Mouse (Mus musculus): Measurements from ENCODE around the gene Nr1i3. TPM values are rescaled to one million over a fixed set of nuclear protein-coding genes. Genes with fewer than 3 reads are reported as not detected.
"Not testable (repeated sequence)": the region's sequence is repeated elsewhere in the genome, so short reads cannot be mapped to it uniquely, and the experiment has no call there.

The Nr1i3 gene
- polyA plus RNA-seq, 1 experiment from 2014 or later: 0.23 TPM

GRCm38 (mm10) chr1:171239992-171240744 is 26.4 kb downstream of the Nr1i3 start:
- H3K36me3 ChIP-seq (ENCODE audit: control insufficient read depth, insufficient read depth, low read length): peaks cover 16% of the 10 kb centered on the region; the same call in 1 of the 2 replicates
- H3K9me3 ChIP-seq (ENCODE audit: control insufficient read depth, low read length): no peaks in the 10 kb centered on the region
- DNase-seq (ENCODE audit: low spot score): no peak
- no peaks in the 10 kb centered on the region for H3K27me3 ChIP-seq (ENCODE audit: control insufficient read depth, insufficient read depth, low read length)
- H3K9ac ChIP-seq (ENCODE audit: low read length): no peak overlapping the region
- ATAC-seq (replicated peaks; ENCODE audit: low FRiP score): no peak
- no peak overlapping the region for H3K4me3 ChIP-seq (ENCODE audit: low read depth, low read length)
- H3K27ac ChIP-seq (ENCODE audit: low read depth, low read length): no peak overlapping the region
- H3K4me1 ChIP-seq (replicated peaks; ENCODE audit: control insufficient read depth, insufficient read depth, low read length): no peaks in the 10 kb centered on the region
- no peak overlapping the region for H3K4me2 ChIP-seq (ENCODE audit: low read depth, low read length, severe bottlenecking)
- WGBS: 82% methylated on average over 15 of the region's 15 CpGs

- Histone ChIP-seq H3K4me1 (replicated peaks; ENCODE audit: control insufficient read depth, insufficient read depth, low read length) (0 out of 2 replicates have a peak, but pooled peaks cover 3% of the 10 kb centered on the region), H3K9me3 (ENCODE audit: control insufficient read depth, low read length) (no peaks in the 10 kb centered on the region), H3K4me2 (ENCODE audit: low read depth, low read length, severe bottlenecking) (no peak overlapping the region), H3K4me3 (ENCODE audit: low read depth, low read length) (no peak overlapping the region), H3K27me3 (ENCODE audit: control insufficient read depth, insufficient read depth, low read length) (no peaks in the 10 kb centered on the region), H3K9ac (ENCODE audit: low read length) (no peak overlapping the region), H3K36me3 (ENCODE audit: control insufficient read depth, insufficient read depth, low read length) (peaks cover 15% of the 10 kb centered on the region; the same call in 1 of the 2 replicates), H3K27ac (ENCODE audit: low read depth, low read length) (no peak overlapping the region)
- ATAC-seq (replicated peaks; ENCODE audit: low FRiP score) (no peak), DNase-seq (ENCODE audit: low spot score) (no peak)
- WGBS: 91% methylated on average over 10 of the region's 10 CpGs
Measured at GRCm38 (mm10) chr1:171240911-171241310, 27.1 kb downstream of the Nr1i3 start.

- DNase-seq (ENCODE audit: low spot score); ATAC-seq (replicated peaks; ENCODE audit: low FRiP score); H3K36me3 ChIP-seq (ENCODE audit: control insufficient read depth, insufficient read depth, low read length); H3K9me3 ChIP-seq (ENCODE audit: control insufficient read depth, low read length); H3K4me3 ChIP-seq (ENCODE audit: low read depth, low read length); H3K27ac ChIP-seq (ENCODE audit: low read depth, low read length); H3K4me1 ChIP-seq (replicated peaks; ENCODE audit: control insufficient read depth, insufficient read depth, low read length); H3K9ac ChIP-seq (ENCODE audit: low read length); H3K4me2 ChIP-seq (ENCODE audit: low read depth, low read length, severe bottlenecking); H3K27me3 ChIP-seq (ENCODE audit: control insufficient read depth, insufficient read depth, low read length): not testable (repeated sequence)
- 82% methylated on average over 12 of the region's 12 CpGs for WGBS
Measured at GRCm38 (mm10) chr1:171241952-171242351, 28.2 kb downstream of the Nr1i3 start.

GRCm38 (mm10) chr1:171245353-171245752 is 31.6 kb downstream of the Nr1i3 start:
- H3K36me3 ChIP-seq (ENCODE audit: control insufficient read depth, insufficient read depth, low read length): no peaks in the 10 kb centered on the region; the same call in 1 of the 2 replicates
- H3K4me3 ChIP-seq (ENCODE audit: low read depth, low read length): no peak overlapping the region
- H3K9ac ChIP-seq (ENCODE audit: low read length): no peak overlapping the region
- no peaks in the 10 kb centered on the region for H3K9me3 ChIP-seq (ENCODE audit: control insufficient read depth, low read length)
- H3K27ac ChIP-seq (ENCODE audit: low read depth, low read length): no peak overlapping the region
- H3K4me1 ChIP-seq (replicated peaks; ENCODE audit: control insufficient read depth, insufficient read depth, low read length): peaks cover 13% of the 10 kb centered on the region
- H3K27me3 ChIP-seq (ENCODE audit: control insufficient read depth, insufficient read depth, low read length): no peaks in the 10 kb centered on the region
- WGBS: 87% methylated on average over 8 of the region's 8 CpGs
- no peak for ATAC-seq (replicated peaks; ENCODE audit: low FRiP score)
- no peak overlapping the region for H3K4me2 ChIP-seq (ENCODE audit: low read depth, low read length, severe bottlenecking)
- DNase-seq (ENCODE audit: low spot score): no peak

- Histone ChIP-seq H3K4me3 (ENCODE audit: low read depth, low read length) (peak overlapping the region; percentile 81), H3K4me2 (ENCODE audit: low read depth, low read length, severe bottlenecking) (peak overlapping the region; percentile 78), H3K4me1 (replicated peaks; ENCODE audit: control insufficient read depth, insufficient read depth, low read length) (peaks cover 25% of the 10 kb centered on the region), H3K9ac (ENCODE audit: low read length) (peak overlapping the region; percentile 92), H3K9me3 (ENCODE audit: control insufficient read depth, low read length) (no peaks in the 10 kb centered on the region), H3K36me3 (ENCODE audit: control insufficient read depth, insufficient read depth, low read length) (no peaks in the 10 kb centered on the region; the same call in 1 of the 2 replicates), H3K27ac (ENCODE audit: low read depth, low read length) (peak overlapping the region; percentile 63), H3K27me3 (ENCODE audit: control insufficient read depth, insufficient read depth, low read length) (no peaks in the 10 kb centered on the region)
- ATAC-seq (replicated peaks; ENCODE audit: low FRiP score): peak; percentile 91
- DNase-seq (ENCODE audit: low spot score): peak; percentile 99
- WGBS: under 1% methylated on average over 41 of the region's 41 CpGs
Measured at GRCm38 (mm10) chr1:171246709-171247452, 33.1 kb downstream of the Nr1i3 start.

GRCm38 (mm10) chr1:171247453-171247841 is 33.7 kb downstream of the Nr1i3 start:
- no peaks in the 10 kb centered on the region; the same call in 1 of the 2 replicates for H3K36me3 ChIP-seq (ENCODE audit: control insufficient read depth, insufficient read depth, low read length)
- peak overlapping the region; percentile 81 for H3K4me3 ChIP-seq (ENCODE audit: low read depth, low read length)
- H3K27me3 ChIP-seq (ENCODE audit: control insufficient read depth, insufficient read depth, low read length): no peaks in the 10 kb centered on the region
- no peaks in the 10 kb centered on the region for H3K9me3 ChIP-seq (ENCODE audit: control insufficient read depth, low read length)
- WGBS: 16% methylated on average over 13 of the region's 13 CpGs
- H3K9ac ChIP-seq (ENCODE audit: low read length): peak overlapping the region; percentile 92
- peak overlapping the region; percentile 63 for H3K27ac ChIP-seq (ENCODE audit: low read depth, low read length)
- peaks cover 30% of the 10 kb centered on the region for H3K4me1 ChIP-seq (replicated peaks; ENCODE audit: control insufficient read depth, insufficient read depth, low read length)
- DNase-seq (ENCODE audit: low spot score) (peak; percentile 57), ATAC-seq (replicated peaks; ENCODE audit: low FRiP score) (peak; percentile 11)
- peak overlapping the region; percentile 50 for H3K4me2 ChIP-seq (ENCODE audit: low read depth, low read length, severe bottlenecking)

GRCm38 (mm10) chr1:171247916-171248315 is 34.1 kb downstream of the Nr1i3 start:
- no peak for DNase-seq (ENCODE audit: low spot score)
- H3K9ac ChIP-seq (ENCODE audit: low read length): peak overlapping the region; percentile 8; the same call in 1 of the 2 replicates
- peaks cover 32% of the 10 kb centered on the region for H3K4me1 ChIP-seq (replicated peaks; ENCODE audit: control insufficient read depth, insufficient read depth, low read length)
- no peaks in the 10 kb centered on the region for H3K36me3 ChIP-seq (ENCODE audit: control insufficient read depth, insufficient read depth, low read length)
- ATAC-seq (replicated peaks; ENCODE audit: low FRiP score): no peak
- H3K9me3 ChIP-seq (ENCODE audit: control insufficient read depth, low read length): no peaks in the 10 kb centered on the region
- no peak overlapping the region for H3K4me3 ChIP-seq (ENCODE audit: low read depth, low read length)
- H3K4me2 ChIP-seq (ENCODE audit: low read depth, low read length, severe bottlenecking): peak overlapping the region; percentile 50
- H3K27ac ChIP-seq (ENCODE audit: low read depth, low read length): peak overlapping the region; percentile 63
- 28% methylated on average over 4 of the region's 4 CpGs for WGBS
- no peaks in the 10 kb centered on the region for H3K27me3 ChIP-seq (ENCODE audit: control insufficient read depth, insufficient read depth, low read length)

GRCm38 (mm10) chr1:171248386-171249226 is 34.8 kb downstream of the Nr1i3 start:
- 42% methylated on average over 3 of the region's 3 CpGs for WGBS
- Histone ChIP-seq H3K4me1 (replicated peaks; ENCODE audit: control insufficient read depth, insufficient read depth, low read length) (peaks cover 32% of the 10 kb centered on the region), H3K27me3 (ENCODE audit: control insufficient read depth, insufficient read depth, low read length) (no peaks in the 10 kb centered on the region), H3K27ac (ENCODE audit: low read depth, low read length) (0 out of 2 replicates have a peak overlapping the region, but pooled peaks have one; percentile 37), H3K4me3 (ENCODE audit: low read depth, low read length) (no peak overlapping the region), H3K4me2 (ENCODE audit: low read depth, low read length, severe bottlenecking) (no peak overlapping the region; the same call in 1 of the 2 replicates), H3K9me3 (ENCODE audit: control insufficient read depth, low read length) (no peaks in the 10 kb centered on the region), H3K36me3 (ENCODE audit: control insufficient read depth, insufficient read depth, low read length) (no peaks in the 10 kb centered on the region), H3K9ac (ENCODE audit: low read length) (no peak overlapping the region; the same call in 1 of the 2 replicates)
- no peak for ATAC-seq (replicated peaks; ENCODE audit: low FRiP score)
- no peak for DNase-seq (ENCODE audit: low spot score)

All from forebrain, embryonic 11.5 days (tissue).